Mouse (Mus musculus): ENCODE measurements around the gene Nck2. TPM values are rescaled to one million over a fixed set of nuclear protein-coding genes. Genes with fewer than 3 reads are reported as not detected.

The Nck2 gene
- polyA plus RNA-seq (2014; fragmentation: Nextera tagmentation; extraction: Ambion mirVana), result 38.1 and 38.3 TPM in 2 replicates

DNA sequence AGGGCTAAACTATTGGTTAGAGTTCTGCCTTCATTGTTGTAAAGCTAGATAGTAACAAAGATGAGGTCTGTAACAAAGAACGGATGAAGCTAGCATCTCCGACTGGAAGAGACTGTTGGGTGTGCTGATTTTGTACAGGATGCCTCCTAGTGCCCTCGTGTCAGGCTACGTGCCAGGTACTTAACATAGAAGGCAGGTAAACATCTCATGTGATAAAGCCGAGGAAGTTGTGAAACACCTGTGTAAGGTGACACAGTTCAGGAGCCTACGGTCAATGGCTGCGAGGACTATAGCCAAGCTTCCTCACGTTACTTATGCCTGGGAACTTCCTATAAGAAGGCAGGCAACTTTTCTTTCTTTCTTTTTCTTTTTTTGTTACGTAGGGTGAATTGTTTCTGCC lies at the start of gene Nck2:
Gene Nck2 (plus strand): TSS at position 49 of the 400 bp plus-strand sequence.
- ATAC-seq (replicated peaks; ENCODE audit: low FRiP score, low TSS enrichment, low read depth) (no peak), DNase-seq (ENCODE audit: low spot score) (no peak)
- Histone ChIP-seq H3K9me3 (ENCODE audit: control insufficient read depth, low read length) (no peaks in the 10 kb centered on the region), H3K36me3 (ENCODE audit: control insufficient read depth, insufficient read depth, low read length) (no peaks in the 10 kb centered on the region), H3K27me3 (replicated peaks; ENCODE audit: control insufficient read depth, insufficient read depth, low read length) (no peaks in the 10 kb centered on the region), H3K27ac (ENCODE audit: low read depth) (peak within 1 kb of the TSS; percentile 90), H3K9ac (ENCODE audit: low read length) (peak within 1 kb of the TSS; percentile 96), H3K4me2 (ENCODE audit: low read length) (peak within 1 kb of the TSS; percentile 94), H3K4me1 (replicated peaks; ENCODE audit: control insufficient read depth, insufficient read depth, low read length) (peaks cover 28% of the 10 kb centered on the region), H3K4me3 (ENCODE audit: low read depth, low read length) (peak within 1 kb of the TSS; percentile 89)
- 17% methylated on average over 9 of the region's 9 CpGs for WGBS

- Histone ChIP-seq H3K4me2 (ENCODE audit: low read length) (no peak overlapping the region), H3K9me3 (ENCODE audit: control insufficient read depth, low read length) (no peaks in the 10 kb centered on the region), H3K27ac (ENCODE audit: low read depth) (no peak overlapping the region), H3K9ac (ENCODE audit: low read length) (no peak overlapping the region), H3K4me1 (replicated peaks; ENCODE audit: control insufficient read depth, insufficient read depth, low read length) (no peaks in the 10 kb centered on the region), H3K27me3 (replicated peaks; ENCODE audit: control insufficient read depth, insufficient read depth, low read length) (no peaks in the 10 kb centered on the region), H3K36me3 (ENCODE audit: control insufficient read depth, insufficient read depth, low read length) (no peaks in the 10 kb centered on the region), H3K4me3 (ENCODE audit: low read depth, low read length) (no peak overlapping the region)
- ATAC-seq (replicated peaks; ENCODE audit: low FRiP score, low TSS enrichment, low read depth), result no peak
- DNase-seq (ENCODE audit: low spot score), result no peak
- 86% methylated on average over 2 of the region's 2 CpGs for WGBS
Measured at GRCm38 (mm10) chr1:43395040-43395439, 49.3 kb upstream of the Nck2 start.

GRCm38 (mm10) chr1:43395799-43396198 lies 48.6 kb upstream of the Nck2 start:
- WGBS, result 82% methylated on average over 1 of the region's 1 CpGs
- no peak overlapping the region for H3K9ac ChIP-seq (ENCODE audit: low read length)
- no peaks in the 10 kb centered on the region for H3K9me3 ChIP-seq (ENCODE audit: control insufficient read depth, low read length)
- H3K27ac ChIP-seq (ENCODE audit: low read depth), result no peak overlapping the region
- no peak overlapping the region for H3K4me2 ChIP-seq (ENCODE audit: low read length)
- no peaks in the 10 kb centered on the region for H3K4me1 ChIP-seq (replicated peaks; ENCODE audit: control insufficient read depth, insufficient read depth, low read length)
- no peaks in the 10 kb centered on the region for H3K36me3 ChIP-seq (ENCODE audit: control insufficient read depth, insufficient read depth, low read length)
- no peaks in the 10 kb centered on the region for H3K27me3 ChIP-seq (replicated peaks; ENCODE audit: control insufficient read depth, insufficient read depth, low read length)
- no peak overlapping the region for H3K4me3 ChIP-seq (ENCODE audit: low read depth, low read length)
- ATAC-seq (replicated peaks; ENCODE audit: low FRiP score, low TSS enrichment, low read depth) (no peak), DNase-seq (ENCODE audit: low spot score) (no peak)

GRCm38 (mm10) chr1:43396522-43396921 lies 47.9 kb upstream of the Nck2 start:
- no peak overlapping the region for H3K27ac ChIP-seq (ENCODE audit: low read depth)
- WGBS, result 44% methylated on average over 5 of the region's 5 CpGs
- no peak for ATAC-seq (replicated peaks; ENCODE audit: low FRiP score, low TSS enrichment, low read depth)

GRCm38 (mm10) chr1:43397096-43397495 lies 47.3 kb upstream of the Nck2 start:
- Histone ChIP-seq H3K4me2 (ENCODE audit: low read length) (no peak overlapping the region), H3K4me3 (ENCODE audit: low read depth, low read length) (no peak overlapping the region), H3K9ac (ENCODE audit: low read length) (no peak overlapping the region), H3K27ac (ENCODE audit: low read depth) (no peak overlapping the region), H3K27me3 (replicated peaks; ENCODE audit: control insufficient read depth, insufficient read depth, low read length) (no peaks in the 10 kb centered on the region), H3K36me3 (ENCODE audit: control insufficient read depth, insufficient read depth, low read length) (no peaks in the 10 kb centered on the region), H3K4me1 (replicated peaks; ENCODE audit: control insufficient read depth, insufficient read depth, low read length) (no peaks in the 10 kb centered on the region), H3K9me3 (ENCODE audit: control insufficient read depth, low read length) (no peaks in the 10 kb centered on the region)
- WGBS, result 95% methylated on average over 2 of the region's 2 CpGs
- no peak for DNase-seq (ENCODE audit: low spot score)
- ATAC-seq (replicated peaks; ENCODE audit: low FRiP score, low TSS enrichment, low read depth), result no peak

More at GRCm38 (mm10) chr1:43396522-43396921, 47.9 kb upstream of the Nck2 start:
- H3K9ac ChIP-seq (ENCODE audit: low read length), result no peak overlapping the region
- no peak for DNase-seq (ENCODE audit: low spot score)
- H3K4me1 ChIP-seq (replicated peaks; ENCODE audit: control insufficient read depth, insufficient read depth, low read length), result no peaks in the 10 kb centered on the region
- H3K36me3 ChIP-seq (ENCODE audit: control insufficient read depth, insufficient read depth, low read length), result no peaks in the 10 kb centered on the region
- no peak overlapping the region for H3K4me2 ChIP-seq (ENCODE audit: low read length)
- no peaks in the 10 kb centered on the region for H3K27me3 ChIP-seq (replicated peaks; ENCODE audit: control insufficient read depth, insufficient read depth, low read length)
- H3K9me3 ChIP-seq (ENCODE audit: control insufficient read depth, low read length), result no peaks in the 10 kb centered on the region
- no peak overlapping the region for H3K4me3 ChIP-seq (ENCODE audit: low read depth, low read length)

GRCm38 (mm10) chr1:43398738-43399601 lies 45.4 kb upstream of the Nck2 start:
- Histone ChIP-seq H3K36me3 (ENCODE audit: control insufficient read depth, insufficient read depth, low read length) (no peaks in the 10 kb centered on the region), H3K4me2 (ENCODE audit: low read length) (no peak overlapping the region), H3K27me3 (replicated peaks; ENCODE audit: control insufficient read depth, insufficient read depth, low read length) (no peaks in the 10 kb centered on the region), H3K4me1 (replicated peaks; ENCODE audit: control insufficient read depth, insufficient read depth, low read length) (no peaks in the 10 kb centered on the region), H3K4me3 (ENCODE audit: low read depth, low read length) (no peak overlapping the region), H3K9me3 (ENCODE audit: control insufficient read depth, low read length) (no peaks in the 10 kb centered on the region), H3K27ac (ENCODE audit: low read depth) (no peak overlapping the region), H3K9ac (ENCODE audit: low read length) (no peak overlapping the region)
- ATAC-seq (replicated peaks; ENCODE audit: low FRiP score, low TSS enrichment, low read depth) (no peak), DNase-seq (ENCODE audit: low spot score) (no peak)
- WGBS, result 87% methylated on average over 10 of the region's 10 CpGs

GRCm38 (mm10) chr1:43399602-43400216 lies 44.7 kb upstream of the Nck2 start:
- no peak for ATAC-seq (replicated peaks; ENCODE audit: low FRiP score, low TSS enrichment, low read depth)
- H3K4me3 ChIP-seq (ENCODE audit: low read depth, low read length), result no peak overlapping the region
- no peaks in the 10 kb centered on the region for H3K27me3 ChIP-seq (replicated peaks; ENCODE audit: control insufficient read depth, insufficient read depth, low read length)
- H3K27ac ChIP-seq (ENCODE audit: low read depth), result no peak overlapping the region
- 60% methylated on average over 8 of the region's 8 CpGs for WGBS
- H3K9ac ChIP-seq (ENCODE audit: low read length), result no peak overlapping the region
- H3K4me1 ChIP-seq (replicated peaks; ENCODE audit: control insufficient read depth, insufficient read depth, low read length), result no peaks in the 10 kb centered on the region
- no peak overlapping the region for H3K4me2 ChIP-seq (ENCODE audit: low read length)
- no peaks in the 10 kb centered on the region for H3K9me3 ChIP-seq (ENCODE audit: control insufficient read depth, low read length)
- no peak for DNase-seq (ENCODE audit: low spot score)
- no peaks in the 10 kb centered on the region for H3K36me3 ChIP-seq (ENCODE audit: control insufficient read depth, insufficient read depth, low read length)

DNA sequence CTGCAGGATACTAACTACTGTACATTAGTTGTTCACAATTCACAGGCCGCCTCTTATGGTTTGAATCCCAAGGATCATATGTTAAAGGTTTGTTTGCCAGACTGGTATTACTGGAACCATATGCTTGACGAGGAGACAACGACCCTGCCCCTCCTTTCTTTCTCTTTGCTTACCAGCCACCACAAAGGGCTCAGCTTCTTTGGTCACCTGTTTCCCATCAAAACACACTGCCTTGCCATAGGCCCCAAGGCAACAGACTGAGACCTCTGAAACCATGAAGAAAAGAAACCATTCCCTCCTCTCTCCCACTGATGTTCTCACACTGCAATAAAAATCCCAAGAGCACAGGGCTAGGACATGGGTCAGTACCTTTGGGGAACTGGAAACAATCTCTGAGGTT lies 43.7 kb upstream of the Nck2 start:
- no peak for DNase-seq (ENCODE audit: low spot score)
- WGBS, result 78% methylated on average over 3 of the region's 3 CpGs
- no peak overlapping the region for H3K9ac ChIP-seq (ENCODE audit: low read length)
- no peak overlapping the region for H3K4me2 ChIP-seq (ENCODE audit: low read length)
- no peak overlapping the region for H3K27ac ChIP-seq (ENCODE audit: low read depth)
- no peak overlapping the region for H3K4me3 ChIP-seq (ENCODE audit: low read depth, low read length)
- no peaks in the 10 kb centered on the region for H3K36me3 ChIP-seq (ENCODE audit: control insufficient read depth, insufficient read depth, low read length)
- ATAC-seq (replicated peaks; ENCODE audit: low FRiP score, low TSS enrichment, low read depth), result no peak
- no peaks in the 10 kb centered on the region for H3K27me3 ChIP-seq (replicated peaks; ENCODE audit: control insufficient read depth, insufficient read depth, low read length)
- no peaks in the 10 kb centered on the region for H3K9me3 ChIP-seq (ENCODE audit: control insufficient read depth, low read length)
- no peaks in the 10 kb centered on the region for H3K4me1 ChIP-seq (replicated peaks; ENCODE audit: control insufficient read depth, insufficient read depth, low read length)
